Mouse (Mus musculus): ENCODE data around the gene Hipk2. TPM values are rescaled to one million over a fixed set of nuclear protein-coding genes. Genes with fewer than 3 reads are reported as not detected.

The Hipk2 gene
- polyA plus RNA-seq, 1 experiment from 2014 or later = 20.4 TPM

GRCm38 (mm10) chr6:38866357-38866756 lies 9.6 kb downstream of the Hipk2 start:
- peak; percentile 53; the same call in 1 of the 2 replicates for ATAC-seq (replicated peaks; ENCODE audit: low FRiP score, low read depth)
- DNase-seq (ENCODE audit: low spot score) = no peak
- Histone ChIP-seq H3K4me3 (replicated peaks; ENCODE audit: low read depth, low read length) (no peak overlapping the region), H3K27ac (peak overlapping the region; percentile 38; the same call in 1 of the 2 replicates), H3K9me3 (replicated peaks; ENCODE audit: low read length) (no peaks in the 10 kb centered on the region), H3K9ac (ENCODE audit: low read depth, low read length) (no peak overlapping the region), H3K36me3 (ENCODE audit: insufficient read depth, low read length) (no peaks in the 10 kb centered on the region), H3K4me1 (replicated peaks; ENCODE audit: insufficient read depth, low read length) (peaks cover 27% of the 10 kb centered on the region), H3K4me2 (ENCODE audit: low read length) (no peak overlapping the region), H3K27me3 (ENCODE audit: insufficient read depth, low read length) (no peaks in the 10 kb centered on the region)
- WGBS = 58% methylated on average over 1 of the region's 1 CpGs
- TF ChIP-seq CTCF (IDR thresholded peaks at IDR 0.05; ENCODE audit: low read depth) = no peak

DNA sequence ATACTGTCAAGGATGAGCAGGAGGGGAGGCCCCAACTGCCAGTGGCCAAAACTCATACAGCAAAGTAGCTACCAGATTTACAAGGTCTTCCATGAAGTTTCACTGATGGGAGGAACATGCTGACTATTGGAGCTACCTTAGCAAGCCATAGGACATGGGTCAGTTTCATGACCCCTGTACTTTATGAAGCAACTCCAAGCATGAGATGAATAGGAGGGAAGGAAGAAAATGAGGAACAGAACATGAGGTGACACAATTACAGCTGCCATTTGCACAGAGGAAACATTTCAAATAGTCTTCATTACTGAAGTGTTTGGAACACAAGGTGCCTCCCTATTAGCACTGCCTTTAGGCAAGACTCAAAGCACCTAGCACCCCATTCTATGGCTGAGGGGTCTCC lies 10.2 kb downstream of the Hipk2 start:
- Histone ChIP-seq H3K27me3 (ENCODE audit: insufficient read depth, low read length) (no peaks in the 10 kb centered on the region), H3K27ac (peak overlapping the region; percentile 38; the same call in 1 of the 2 replicates), H3K9ac (ENCODE audit: low read depth, low read length) (no peak overlapping the region), H3K4me1 (replicated peaks; ENCODE audit: insufficient read depth, low read length) (peaks cover 23% of the 10 kb centered on the region), H3K4me2 (ENCODE audit: low read length) (no peak overlapping the region), H3K9me3 (replicated peaks; ENCODE audit: low read length) (no peaks in the 10 kb centered on the region), H3K4me3 (replicated peaks; ENCODE audit: low read depth, low read length) (no peak overlapping the region), H3K36me3 (ENCODE audit: insufficient read depth, low read length) (no peaks in the 10 kb centered on the region)
- no peak for TF ChIP-seq CTCF (IDR thresholded peaks at IDR 0.05; ENCODE audit: low read depth)
- ATAC-seq (replicated peaks; ENCODE audit: low FRiP score, low read depth) = no peak
- no peak for DNase-seq (ENCODE audit: low spot score)

DNA sequence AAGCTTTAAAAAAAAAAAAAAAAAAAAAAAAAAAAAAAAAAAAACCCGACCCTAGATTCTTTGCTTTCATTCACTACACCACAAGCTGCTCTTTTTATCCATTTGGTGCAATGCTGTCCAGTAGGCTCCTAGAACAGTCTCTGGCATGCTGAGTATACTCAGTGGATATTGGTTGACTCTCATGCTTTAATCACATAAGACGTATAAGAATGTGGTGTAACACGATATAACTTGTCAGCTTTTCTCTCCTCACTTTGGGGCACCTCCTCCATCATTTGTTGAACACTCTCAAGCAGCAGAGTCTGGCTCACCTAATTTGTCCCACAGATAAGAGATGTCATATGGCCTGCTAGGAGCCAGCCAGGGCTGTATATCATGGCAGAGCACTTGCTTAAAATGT lies 12.4 kb downstream of the Hipk2 start:
- Histone ChIP-seq H3K9me3 (replicated peaks; ENCODE audit: low read length) (no peaks in the 10 kb centered on the region), H3K27me3 (ENCODE audit: insufficient read depth, low read length) (no peaks in the 10 kb centered on the region), H3K36me3 (ENCODE audit: insufficient read depth, low read length) (no peaks in the 10 kb centered on the region), H3K9ac (ENCODE audit: low read depth, low read length) (no peak overlapping the region), H3K4me3 (replicated peaks; ENCODE audit: low read depth, low read length) (no peak overlapping the region), H3K4me2 (ENCODE audit: low read length) (no peak overlapping the region), H3K27ac (no peak overlapping the region), H3K4me1 (replicated peaks; ENCODE audit: insufficient read depth, low read length) (peaks cover 18% of the 10 kb centered on the region)
- ATAC-seq (replicated peaks; ENCODE audit: low FRiP score, low read depth) (no peak), DNase-seq (ENCODE audit: low spot score) (no peak)
- no peak for TF ChIP-seq CTCF (IDR thresholded peaks at IDR 0.05; ENCODE audit: low read depth)
- 27% methylated on average over 3 of the region's 3 CpGs for WGBS

- ATAC-seq (replicated peaks; ENCODE audit: low FRiP score, low read depth) (no peak), DNase-seq (ENCODE audit: low spot score) (no peak)
- no peaks in the 10 kb centered on the region for H3K27me3 ChIP-seq (ENCODE audit: insufficient read depth, low read length)
- H3K4me3 ChIP-seq (replicated peaks; ENCODE audit: low read depth, low read length) = no peak overlapping the region
- no peaks in the 10 kb centered on the region for H3K36me3 ChIP-seq (ENCODE audit: insufficient read depth, low read length)
- no peak overlapping the region for H3K4me2 ChIP-seq (ENCODE audit: low read length)
- H3K9me3 ChIP-seq (replicated peaks; ENCODE audit: low read length) = no peaks in the 10 kb centered on the region
- WGBS = 98% methylated on average over 2 of the region's 2 CpGs
- no peak for TF ChIP-seq CTCF (IDR thresholded peaks at IDR 0.05; ENCODE audit: low read depth)
- H3K4me1 ChIP-seq (replicated peaks; ENCODE audit: insufficient read depth, low read length) = peaks cover 2% of the 10 kb centered on the region; the same call in 1 of the 2 replicates
- no peak overlapping the region for H3K27ac ChIP-seq
- no peak overlapping the region for H3K9ac ChIP-seq (ENCODE audit: low read depth, low read length)
Observed at GRCm38 (mm10) chr6:38860301-38860700, 15.7 kb downstream of the Hipk2 start.

DNA sequence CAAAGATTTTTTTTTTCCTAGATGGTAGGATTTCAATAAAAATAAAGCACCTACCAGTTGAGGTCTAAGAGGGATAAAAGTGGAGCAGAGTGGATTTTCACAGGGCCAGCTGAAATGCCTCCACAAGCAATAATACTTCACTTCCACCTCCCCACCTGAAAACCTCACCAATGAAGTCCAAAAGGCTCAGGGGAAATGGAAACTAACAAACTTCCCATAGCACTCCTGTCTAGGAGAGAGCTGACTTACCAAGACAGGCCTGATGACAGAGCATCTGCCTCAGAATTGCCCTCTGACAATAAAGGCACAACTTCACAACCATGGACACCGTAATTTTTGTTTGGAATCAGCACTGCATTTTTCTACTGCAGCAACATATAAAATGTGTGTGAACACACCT lies 16.1 kb downstream of the Hipk2 start:
- no peak for TF ChIP-seq CTCF (IDR thresholded peaks at IDR 0.05; ENCODE audit: low read depth)
- no peaks in the 10 kb centered on the region for H3K9me3 ChIP-seq (replicated peaks; ENCODE audit: low read length)
- H3K4me2 ChIP-seq (ENCODE audit: low read length) = no peak overlapping the region
- no peaks in the 10 kb centered on the region; the same call in 1 of the 2 replicates for H3K4me1 ChIP-seq (replicated peaks; ENCODE audit: insufficient read depth, low read length)
- 82% methylated on average over 1 of the region's 1 CpGs for WGBS
- H3K36me3 ChIP-seq (ENCODE audit: insufficient read depth, low read length) = no peaks in the 10 kb centered on the region
- no peak overlapping the region for H3K4me3 ChIP-seq (replicated peaks; ENCODE audit: low read depth, low read length)
- H3K27me3 ChIP-seq (ENCODE audit: insufficient read depth, low read length) = no peaks in the 10 kb centered on the region
- DNase-seq (ENCODE audit: low spot score) = no peak
- ATAC-seq (replicated peaks; ENCODE audit: low FRiP score, low read depth) = no peak
- H3K9ac ChIP-seq (ENCODE audit: low read depth, low read length) = no peak overlapping the region
- no peak overlapping the region for H3K27ac ChIP-seq

DNA sequence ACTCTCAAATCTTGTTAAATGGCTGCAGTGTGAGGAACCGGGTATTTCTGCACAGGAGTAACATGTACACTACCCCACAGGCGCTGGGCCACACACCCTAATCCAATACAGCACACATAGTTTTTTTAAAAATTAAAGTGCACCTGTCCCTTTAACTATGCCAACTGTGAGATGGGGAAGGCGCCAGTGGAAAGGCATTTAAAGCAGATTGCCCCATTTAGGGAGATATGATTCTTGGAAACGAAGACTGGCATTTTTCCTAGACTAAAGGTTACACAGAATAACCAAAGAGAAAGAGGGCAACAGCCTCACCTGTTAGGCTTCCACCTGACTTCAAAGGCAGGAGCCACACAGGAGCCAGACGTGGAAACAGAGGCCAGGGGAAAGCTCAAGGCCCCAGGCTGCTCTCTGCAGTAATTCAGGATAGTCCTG lies 22.4 kb downstream of the Hipk2 start:
- H3K4me2 ChIP-seq (ENCODE audit: low read length) = no peak overlapping the region
- H3K4me1 ChIP-seq (replicated peaks; ENCODE audit: insufficient read depth, low read length) = 0 out of 2 replicates have a peak, but pooled peaks cover 2% of the 10 kb centered on the region
- no peaks in the 10 kb centered on the region for H3K36me3 ChIP-seq (ENCODE audit: insufficient read depth, low read length)
- TF ChIP-seq CTCF (IDR thresholded peaks at IDR 0.05; ENCODE audit: low read depth) = no peak
- no peaks in the 10 kb centered on the region for H3K9me3 ChIP-seq (replicated peaks; ENCODE audit: low read length)
- H3K27ac ChIP-seq = no peak overlapping the region
- no peak overlapping the region for H3K4me3 ChIP-seq (replicated peaks; ENCODE audit: low read depth, low read length)
- H3K27me3 ChIP-seq (ENCODE audit: insufficient read depth, low read length) = no peaks in the 10 kb centered on the region
- H3K9ac ChIP-seq (ENCODE audit: low read depth, low read length) = no peak overlapping the region
- no peak for DNase-seq (ENCODE audit: low spot score)
- ATAC-seq (replicated peaks; ENCODE audit: low FRiP score, low read depth) = no peak
- 72% methylated on average over 5 of the region's 5 CpGs for WGBS

GRCm38 (mm10) chr6:38851740-38852139 lies 24.2 kb downstream of the Hipk2 start:
- ATAC-seq (replicated peaks; ENCODE audit: low FRiP score, low read depth) (no peak), DNase-seq (ENCODE audit: low spot score) (no peak)
- no peak for TF ChIP-seq CTCF (IDR thresholded peaks at IDR 0.05; ENCODE audit: low read depth)
- H3K4me2 ChIP-seq (ENCODE audit: low read length) = no peak overlapping the region
- no peaks in the 10 kb centered on the region for H3K9me3 ChIP-seq (replicated peaks; ENCODE audit: low read length)
- H3K9ac ChIP-seq (ENCODE audit: low read depth, low read length) = no peak overlapping the region
- 87% methylated on average over 2 of the region's 2 CpGs for WGBS
- no peaks in the 10 kb centered on the region for H3K36me3 ChIP-seq (ENCODE audit: insufficient read depth, low read length)
- no peaks in the 10 kb centered on the region for H3K27me3 ChIP-seq (ENCODE audit: insufficient read depth, low read length)
- peaks cover 17% of the 10 kb centered on the region for H3K4me1 ChIP-seq (replicated peaks; ENCODE audit: insufficient read depth, low read length)
- H3K27ac ChIP-seq = no peak overlapping the region
- no peak overlapping the region for H3K4me3 ChIP-seq (replicated peaks; ENCODE audit: low read depth, low read length)
